Mouse (Mus musculus) stomach, embryonic 16.5 days (tissue): ENCODE measurements at regions not wholly inside any gene's neighbourhood (a gene's known extent, or its start where the extent isn't known, plus 50 kb on each side); places are given as distances from the start of the nearest gene placed in this dataset.
A peak's percentile ranks its signal among the peaks of the same experiment; 100 is the strongest.

Experiments
- ATAC-seq: fragments of 200-750 bp; cut with Nextera tagmentation; 2 replicates; pipeline ENCODE4 v1.8.0; 2017; ENCODE audit warnings: moderate number of reproducible peaks, moderate TSS enrichment; ENCODE audit not compliant: insufficient read depth, low FRiP score
- H3K27ac ChIP-seq: fragments of 300-500 bp; sonication (generic); 2 replicates; pipeline ENCODE4 v1.5.1; 2014; ENCODE audit warnings: low read length
- H3K27me3 ChIP-seq: fragments of 300-500 bp; sonication (generic); 2 replicates; pipeline ENCODE4 v1.6.1; 2014; ENCODE audit warnings: low read length, control low read depth, mixed read lengths; ENCODE audit not compliant: control insufficient read depth, insufficient read depth
- H3K36me3 ChIP-seq: fragments of 300-500 bp; sonication (generic); 2 replicates; pipeline ENCODE4 v1.6.1; 2014; ENCODE audit warnings: low read length; ENCODE audit not compliant: control insufficient read depth, insufficient read depth
- H3K4me1 ChIP-seq: fragments of 300-500 bp; sonication (generic); 2 replicates; pipeline ENCODE4 v1.6.1; 2014; ENCODE audit warnings: low read length, control low read depth, mixed read lengths; ENCODE audit not compliant: control insufficient read depth, insufficient read depth
- H3K4me2 ChIP-seq: fragments of 300-500 bp; sonication (generic); 2 replicates; pipeline ENCODE4 v1.6.1; 2014; ENCODE audit warnings: low read depth, low read length, mixed read lengths
- H3K4me3 ChIP-seq: fragments of 300-500 bp; sonication (generic); replicated peaks from 2 replicates; pipeline ENCODE4 v1.5.1; 2014; ENCODE audit warnings: mild to moderate bottlenecking, low read length
- H3K9ac ChIP-seq: fragments of 300-500 bp; sonication (generic); 2 replicates; pipeline ENCODE4 v1.6.1; 2014; ENCODE audit warnings: low read length
- H3K9me3 ChIP-seq: fragments of 300-500 bp; sonication (generic); replicated peaks from 2 replicates; pipeline ENCODE4 v1.6.1; 2016; ENCODE audit warnings: low read length, control low read depth; ENCODE audit not compliant: control insufficient read depth
- WGBS: fragments of 180-500 bp; shearing (Covaris S2); extraction: QIAGEN DNeasy Blood & Tissue Kit; methylation state at CpG from one replicate; pipeline ENCODE4 v1.1.7; 2014; 5-methylcytosine and 5-hydroxymethylcytosine counted together

GRCm38 (mm10) chr2:146637573-146637972, 125.4 kb upstream of the Ralgapa2 start:
- no peak overlapping the region for H3K4me2 ChIP-seq
- peaks cover 4% of the 10 kb centered on the region; the same call in 1 of the 2 replicates for H3K9me3 ChIP-seq
- ATAC-seq = no peak
- no peaks in the 10 kb centered on the region for H3K36me3 ChIP-seq
- no peak overlapping the region for H3K9ac ChIP-seq
- H3K27me3 ChIP-seq = no peaks in the 10 kb centered on the region
- no peak overlapping the region for H3K4me3 ChIP-seq
- no peak overlapping the region for H3K27ac ChIP-seq
- no peaks in the 10 kb centered on the region for H3K4me1 ChIP-seq
- 58% methylated on average over 5 of the region's 5 CpGs for WGBS

GRCm38 (mm10) chr2:146646237-146646972, 134.3 kb upstream of the Ralgapa2 start:
- H3K9ac ChIP-seq = no peak overlapping the region
- H3K27me3 ChIP-seq = no peaks in the 10 kb centered on the region
- ATAC-seq = no peak
- H3K36me3 ChIP-seq = no peaks in the 10 kb centered on the region
- no peaks in the 10 kb centered on the region for H3K4me1 ChIP-seq
- H3K27ac ChIP-seq = no peak overlapping the region
- H3K4me3 ChIP-seq = no peak overlapping the region
- no peak overlapping the region for H3K4me2 ChIP-seq
- no peaks in the 10 kb centered on the region for H3K9me3 ChIP-seq
- 58% methylated on average over 16 of the region's 16 CpGs for WGBS

DNA sequence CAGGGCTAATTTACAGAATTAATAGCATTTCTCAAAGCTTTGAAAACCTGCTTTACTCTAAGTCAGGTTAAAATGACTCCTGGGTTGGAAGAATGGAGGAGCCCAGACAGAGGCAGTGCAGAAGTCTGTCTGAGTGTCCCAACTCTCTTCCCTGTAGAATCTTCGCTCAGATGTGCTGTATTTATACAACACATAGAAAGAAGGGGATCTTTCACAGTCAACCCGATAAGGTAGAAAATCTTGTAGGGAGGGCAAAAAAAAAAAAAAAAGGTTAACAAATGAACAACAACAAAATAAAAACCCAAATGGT, 134.8 kb upstream of the Ralgapa2 start:
- no peak for ATAC-seq
- Histone ChIP-seq H3K36me3 (no peaks in the 10 kb centered on the region), H3K4me2 (no peak overlapping the region), H3K27ac (no peak overlapping the region), H3K9ac (no peak overlapping the region), H3K4me1 (no peaks in the 10 kb centered on the region), H3K27me3 (no peaks in the 10 kb centered on the region), H3K4me3 (no peak overlapping the region), H3K9me3 (no peaks in the 10 kb centered on the region)
- WGBS = 78% methylated on average over 2 of the region's 2 CpGs

GRCm38 (mm10) chr2:146661346-146661745, 149.2 kb upstream of the Ralgapa2 start:
- Histone ChIP-seq H3K4me2 (no peak overlapping the region), H3K4me1 (no peaks in the 10 kb centered on the region), H3K9ac (no peak overlapping the region), H3K36me3 (no peaks in the 10 kb centered on the region), H3K4me3 (no peak overlapping the region), H3K9me3 (no peaks in the 10 kb centered on the region), H3K27ac (no peak overlapping the region), H3K27me3 (no peaks in the 10 kb centered on the region)
- ATAC-seq = no peak
- 70% methylated on average over 3 of the region's 3 CpGs for WGBS

- H3K9me3 ChIP-seq = no peaks in the 10 kb centered on the region
- no peak for ATAC-seq
- no peaks in the 10 kb centered on the region for H3K36me3 ChIP-seq
- no peak overlapping the region for H3K9ac ChIP-seq
- no peaks in the 10 kb centered on the region for H3K4me1 ChIP-seq
- no peak overlapping the region for H3K4me3 ChIP-seq
- H3K27me3 ChIP-seq = no peaks in the 10 kb centered on the region
- H3K4me2 ChIP-seq = no peak overlapping the region
- WGBS = 58% methylated on average over 2 of the region's 2 CpGs
- H3K27ac ChIP-seq = no peak overlapping the region
Measured at GRCm38 (mm10) chr2:146672761-146673160, 160.6 kb upstream of the Ralgapa2 start.

DNA sequence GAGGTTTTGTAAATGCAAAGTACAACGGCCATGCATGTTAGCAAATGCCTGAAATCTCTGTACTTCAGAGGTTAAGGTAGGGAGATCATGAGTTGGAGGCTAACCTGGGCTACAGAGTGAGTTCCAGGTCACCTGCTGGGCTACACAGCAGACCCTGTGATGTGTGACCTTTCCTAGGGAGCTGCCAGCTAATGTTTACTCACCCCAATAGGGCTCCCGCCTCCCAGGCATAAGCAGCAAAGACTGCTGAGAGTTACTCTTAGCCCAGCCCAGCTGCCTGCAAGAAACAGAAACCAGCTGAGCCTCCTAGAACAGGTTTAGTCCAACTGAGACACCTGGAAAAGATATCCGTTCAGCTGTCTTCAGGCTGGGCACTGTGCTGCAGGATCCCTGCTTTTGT, 169.8 kb upstream of the Ralgapa2 start:
- ATAC-seq = 0 out of 2 replicates have a peak, but pooled peaks have one; percentile 21
- no peak overlapping the region for H3K4me2 ChIP-seq
- no peak overlapping the region for H3K9ac ChIP-seq
- no peak overlapping the region for H3K4me3 ChIP-seq
- no peaks in the 10 kb centered on the region for H3K9me3 ChIP-seq
- H3K4me1 ChIP-seq = no peaks in the 10 kb centered on the region
- H3K27ac ChIP-seq = no peak overlapping the region
- H3K27me3 ChIP-seq = no peaks in the 10 kb centered on the region
- 33% methylated on average over 3 of the region's 3 CpGs for WGBS
- no peaks in the 10 kb centered on the region for H3K36me3 ChIP-seq

- no peak overlapping the region for H3K27ac ChIP-seq
- H3K27me3 ChIP-seq = no peaks in the 10 kb centered on the region
- no peak overlapping the region for H3K4me3 ChIP-seq
- no peaks in the 10 kb centered on the region for H3K4me1 ChIP-seq
- 0 out of 2 replicates have a peak, but pooled peaks have one; percentile 29 for ATAC-seq
- no peaks in the 10 kb centered on the region for H3K9me3 ChIP-seq
- no peak overlapping the region for H3K9ac ChIP-seq
- H3K4me2 ChIP-seq = no peak overlapping the region
- WGBS = 66% methylated on average over 5 of the region's 5 CpGs
- no peaks in the 10 kb centered on the region for H3K36me3 ChIP-seq
Measured at GRCm38 (mm10) chr2:146685854-146686507, 169.7 kb upstream of the Kiz start.

DNA sequence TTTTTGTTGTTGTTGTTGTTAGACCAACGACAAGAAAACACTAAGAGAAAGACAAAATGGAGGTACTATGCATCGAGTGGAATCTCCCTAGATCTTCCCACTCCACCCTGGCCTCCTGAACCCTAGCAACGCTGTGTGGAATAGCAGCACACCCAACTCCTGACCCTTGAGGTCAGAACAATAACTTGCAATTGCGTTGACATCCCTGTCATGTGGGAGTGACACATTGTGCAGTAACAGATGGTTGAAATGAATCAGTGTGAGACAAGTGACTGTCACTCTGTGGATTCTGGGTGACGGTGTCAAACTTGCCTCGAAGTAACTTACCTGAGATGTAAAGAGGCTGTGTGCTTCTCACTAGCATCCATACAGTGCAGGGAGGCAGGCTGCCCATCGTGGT, 167.1 kb upstream of the Kiz start:
- no peaks in the 10 kb centered on the region for H3K36me3 ChIP-seq
- no peaks in the 10 kb centered on the region for H3K9me3 ChIP-seq
- no peak overlapping the region for H3K27ac ChIP-seq
- ATAC-seq = no peak
- no peak overlapping the region for H3K4me2 ChIP-seq
- H3K9ac ChIP-seq = no peak overlapping the region
- no peak overlapping the region for H3K4me3 ChIP-seq
- H3K27me3 ChIP-seq = no peaks in the 10 kb centered on the region
- H3K4me1 ChIP-seq = no peaks in the 10 kb centered on the region
- WGBS = 60% methylated on average over 7 of the region's 7 CpGs

DNA sequence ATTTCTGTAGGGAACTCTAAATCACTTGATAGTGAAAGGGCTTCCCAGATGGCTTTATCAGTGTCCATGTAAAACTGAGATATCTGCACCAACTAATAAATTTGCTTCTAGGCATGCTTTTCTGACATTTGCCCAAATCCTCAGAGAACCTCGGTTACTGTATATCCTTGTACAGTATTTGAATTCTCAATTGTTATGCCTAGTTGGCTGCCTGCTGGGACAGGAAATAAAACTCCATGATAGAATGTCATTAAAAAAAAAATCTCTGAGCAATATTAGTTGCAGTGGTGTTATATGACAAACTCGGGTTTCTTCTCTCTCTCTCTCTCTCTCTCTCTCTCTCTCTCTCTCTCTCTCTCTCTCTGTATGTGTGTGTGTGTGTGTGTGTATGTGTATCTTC, 162.2 kb upstream of the Kiz start:
- no peak overlapping the region for H3K4me2 ChIP-seq
- H3K4me1 ChIP-seq = 0 out of 2 replicates have a peak, but pooled peaks cover 4% of the 10 kb centered on the region
- no peaks in the 10 kb centered on the region for H3K9me3 ChIP-seq
- WGBS = 30% methylated on average over 2 of the region's 2 CpGs
- no peak overlapping the region for H3K9ac ChIP-seq
- H3K27me3 ChIP-seq = no peaks in the 10 kb centered on the region
- no peak overlapping the region for H3K27ac ChIP-seq
- H3K4me3 ChIP-seq = no peak overlapping the region
- H3K36me3 ChIP-seq = no peaks in the 10 kb centered on the region
- ATAC-seq = no peak
